Mouse (Mus musculus) olfactory bulb, adult 2 months (tissue): ENCODE measurements around the gene Ksr1. TPM values are rescaled to one million over a fixed set of nuclear protein-coding genes. Genes with fewer than 3 reads are reported as not detected.

Experiments
- H3K27ac ChIP-seq: fragments of 200-500 bp; 2 replicates; pipeline ENCODE4 v1.5.1; 2012; ENCODE audit warnings: low read depth, low read length; ENCODE audit not compliant: insufficient read depth
- H3K4me1 ChIP-seq: fragments of 200-500 bp; 2 replicates; pipeline ENCODE4 v1.6.1; 2012; ENCODE audit warnings: low read length; ENCODE audit not compliant: control insufficient read depth, insufficient read depth
- H3K4me3 ChIP-seq: fragments of 200-500 bp; 2 replicates; pipeline ENCODE4 v1.5.1; 2012; ENCODE audit warnings: mild to moderate bottlenecking, low read depth, low read length, moderate library complexity; ENCODE audit not compliant: insufficient read depth
- CTCF ChIP-seq: fragments of 200-500 bp; IDR thresholded peaks from 2 replicates; pipeline ENCODE4 v1.5.1; 2012; ENCODE audit warnings: low read depth, mild to moderate bottlenecking, low read length, moderate library complexity; ENCODE audit not compliant: insufficient read depth
- POLR2A ChIP-seq: fragments of 200-500 bp; IDR thresholded peaks from 2 replicates; pipeline ENCODE4 v1.6.1; 2012; ENCODE audit warnings: mild to moderate bottlenecking, low read depth, low read length, moderate library complexity; ENCODE audit not compliant: insufficient read depth
- WGBS: fragments of 180-500 bp; shearing (Covaris S2); methylation state at CpG from one replicate; pipeline ENCODE4 v1.1.7; 2018; 5-methylcytosine and 5-hydroxymethylcytosine counted together
- polyA plus RNA-seq: library from polyadenylated mRNA; stranded (reverse); fragments of >200 nt; gene quantifications from 2 replicates; pipeline ENCODE4 v1.2.4, GENCODE M21; 2012; ENCODE audit warnings: low replicate concordance; ENCODE audit not compliant: missing spikeins, insufficient read depth, insufficient read length

The Ksr1 gene
- polyA plus RNA-seq, 1 experiment = not detected

- H3K27ac ChIP-seq = no peak overlapping the region
- TF ChIP-seq CTCF (no peak), POLR2A (no peak)
- H3K4me3 ChIP-seq = no peak overlapping the region
- H3K4me1 ChIP-seq = peaks cover 31% of the 10 kb centered on the region
- WGBS = 94% methylated on average over 16 of the region's 16 CpGs
These were observed 95.3 kb downstream of the Ksr1 start for GRCm38 (mm10) chr11:79050781-79051507.

GRCm38 (mm10) chr11:79048906-79049305 is 97.3 kb downstream of the Ksr1 start:
- no peak overlapping the region for H3K4me3 ChIP-seq
- no peak for TF ChIP-seq CTCF
- TF ChIP-seq POLR2A = no peak
- H3K27ac ChIP-seq = no peak overlapping the region
- H3K4me1 ChIP-seq = peaks cover 26% of the 10 kb centered on the region
- WGBS = 87% methylated on average over 4 of the region's 4 CpGs

GRCm38 (mm10) chr11:79047180-79047727 is 99.0 kb downstream of the Ksr1 start:
- 81% methylated on average over 11 of the region's 11 CpGs for WGBS
- TF ChIP-seq POLR2A (no peak), CTCF (no peak)
- H3K4me3 ChIP-seq = no peak overlapping the region
- no peak overlapping the region for H3K27ac ChIP-seq
- H3K4me1 ChIP-seq = peaks cover 19% of the 10 kb centered on the region

- WGBS = 65% methylated on average over 8 of the region's 8 CpGs
- no peak overlapping the region for H3K27ac ChIP-seq
These were observed 99.5 kb downstream of the Ksr1 start for GRCm38 (mm10) chr11:79046561-79047155.

GRCm38 (mm10) chr11:79045231-79045630 is 101.0 kb downstream of the Ksr1 start:
- Histone ChIP-seq H3K27ac (no peak overlapping the region), H3K4me1 (peaks cover 22% of the 10 kb centered on the region), H3K4me3 (no peak overlapping the region)
- WGBS = 54% methylated on average over 9 of the region's 9 CpGs
- TF ChIP-seq CTCF (no peak), POLR2A (no peak)

More at GRCm38 (mm10) chr11:79046561-79047155, 99.5 kb downstream of the Ksr1 start:
- H3K4me3 ChIP-seq = no peak overlapping the region
- peaks cover 22% of the 10 kb centered on the region for H3K4me1 ChIP-seq
- no peak for TF ChIP-seq CTCF
- no peak for TF ChIP-seq POLR2A

GRCm38 (mm10) chr11:79044798-79045197 is 101.4 kb downstream of the Ksr1 start:
- WGBS = 91% methylated on average over 25 of the region's 25 CpGs

GRCm38 (mm10) chr11:79041908-79042430 is 104.2 kb downstream of the Ksr1 start:
- TF ChIP-seq CTCF (no peak), POLR2A (no peak)
- no peak overlapping the region; the same call in 1 of the 2 replicates for H3K27ac ChIP-seq
- 64% methylated on average over 14 of the region's 14 CpGs for WGBS
- no peak overlapping the region for H3K4me3 ChIP-seq
- peaks cover 27% of the 10 kb centered on the region for H3K4me1 ChIP-seq

More at GRCm38 (mm10) chr11:79044798-79045197, 101.4 kb downstream of the Ksr1 start:
- Histone ChIP-seq H3K4me1 (peaks cover 22% of the 10 kb centered on the region), H3K27ac (no peak overlapping the region), H3K4me3 (no peak overlapping the region)
- no peak for TF ChIP-seq POLR2A
- no peak for TF ChIP-seq CTCF

GRCm38 (mm10) chr11:79039488-79039887 is 106.7 kb downstream of the Ksr1 start:
- Histone ChIP-seq H3K4me1 (peaks cover 18% of the 10 kb centered on the region), H3K4me3 (no peak overlapping the region), H3K27ac (peak overlapping the region; percentile 4; the same call in 1 of the 2 replicates)
- 19% methylated on average over 2 of the region's 2 CpGs for WGBS
- TF ChIP-seq POLR2A (no peak), CTCF (no peak)

GRCm38 (mm10) chr11:79037555-79037954 is 108.7 kb downstream of the Ksr1 start:
- peaks cover 18% of the 10 kb centered on the region for H3K4me1 ChIP-seq
- WGBS = 74% methylated on average over 12 of the region's 12 CpGs
- TF ChIP-seq POLR2A = no peak
- no peak for TF ChIP-seq CTCF
- no peak overlapping the region for H3K4me3 ChIP-seq
- H3K27ac ChIP-seq = no peak overlapping the region
